Mouse (Mus musculus) cerebral cortex, adult 2 months (tissue): ENCODE results near the gene Ei24.

Experiments
- WGBS: fragments of 180-500 bp; shearing (Covaris S2); methylation state at CpG from one replicate; pipeline ENCODE4 v1.1.7; 2018; 5-methylcytosine and 5-hydroxymethylcytosine counted together

Ei24 gene

GRCm38 (mm10) chr9:36796781-36797555 lies at the start of gene Ei24:
Gene Ei24 (minus strand): TSS chr9:36797393.
- whole genome bisulfite sequencing: under 1% methylated on average over 66 of the region's 66 CpGs

- WGBS: 33% methylated on average over 4 of the region's 4 CpGs
Measured at GRCm38 (mm10) chr9:36846346-36846745, 49.2 kb upstream of the Ei24 start.

- WGBS: 8% methylated on average over 3 of the region's 3 CpGs
Measured at GRCm38 (mm10) chr9:36833914-36834313, 36.7 kb upstream of the Ei24 start.

- 2% methylated on average over 31 of the region's 31 CpGs for WGBS
Measured at GRCm38 (mm10) chr9:36833043-36833881, 36.1 kb upstream of the Ei24 start.

- WGBS: under 1% methylated on average over 32 of the region's 32 CpGs
Measured at GRCm38 (mm10) chr9:36832529-36832928, 35.3 kb upstream of the Ei24 start.

- WGBS: 67% methylated on average over 6 of the region's 6 CpGs
Measured at GRCm38 (mm10) chr9:36831401-36831800, 34.2 kb upstream of the Ei24 start.

- 19% methylated on average over 2 of the region's 2 CpGs for WGBS
Measured at GRCm38 (mm10) chr9:36826612-36827363, 29.6 kb upstream of the Ei24 start.

GRCm38 (mm10) chr9:36822024-36822423 lies 24.8 kb upstream of the Ei24 start:
- WGBS: 16% methylated on average over 2 of the region's 2 CpGs

- WGBS: 2% methylated on average over 8 of the region's 8 CpGs
Measured at GRCm38 (mm10) chr9:36821644-36822000, 24.4 kb upstream of the Ei24 start, which contains the start of gene Fez1. Gene Fez1 (plus strand): TSS chr9:36821864.

GRCm38 (mm10) chr9:36820969-36821643 lies 23.9 kb upstream of the Ei24 start:
- whole genome bisulfite sequencing: 19% methylated on average over 9 of the region's 9 CpGs

GRCm38 (mm10) chr9:36818905-36819304 lies 21.7 kb upstream of the Ei24 start:
- 81% methylated on average over 4 of the region's 4 CpGs for WGBS

GRCm38 (mm10) chr9:36814486-36814885 lies 17.3 kb upstream of the Ei24 start:
- 47% methylated on average over 3 of the region's 3 CpGs for WGBS

GRCm38 (mm10) chr9:36808126-36808785 lies 11.1 kb upstream of the Ei24 start:
- 59% methylated on average over 5 of the region's 5 CpGs for WGBS

GRCm38 (mm10) chr9:36805256-36805975 lies 8.2 kb upstream of the Ei24 start:
- WGBS: 96% methylated on average over 3 of the region's 3 CpGs

GRCm38 (mm10) chr9:36803926-36804325 lies 6.7 kb upstream of the Ei24 start:
- 79% methylated on average over 3 of the region's 3 CpGs for WGBS

GRCm38 (mm10) chr9:36803386-36803785 lies 6.2 kb upstream of the Ei24 start:
- WGBS: 72% methylated on average over 6 of the region's 6 CpGs

- 90% methylated on average over 3 of the region's 3 CpGs for WGBS
Measured at GRCm38 (mm10) chr9:36802951-36803350, 5.8 kb upstream of the Ei24 start.

GRCm38 (mm10) chr9:36801961-36802360 lies 4.8 kb upstream of the Ei24 start:
- 85% methylated on average over 2 of the region's 2 CpGs for WGBS

GRCm38 (mm10) chr9:36796224-36796623 lies 969 bp downstream of the Ei24 start:
- 8% methylated on average over 5 of the region's 5 CpGs for WGBS

GRCm38 (mm10) chr9:36795556-36795955 lies 1.6 kb downstream of the Ei24 start:
- WGBS: 22% methylated on average over 1 of the region's 1 CpGs
